Comparison of ENCODE assay signal across 8 mouse cellular contexts in the genomic region with DNA sequence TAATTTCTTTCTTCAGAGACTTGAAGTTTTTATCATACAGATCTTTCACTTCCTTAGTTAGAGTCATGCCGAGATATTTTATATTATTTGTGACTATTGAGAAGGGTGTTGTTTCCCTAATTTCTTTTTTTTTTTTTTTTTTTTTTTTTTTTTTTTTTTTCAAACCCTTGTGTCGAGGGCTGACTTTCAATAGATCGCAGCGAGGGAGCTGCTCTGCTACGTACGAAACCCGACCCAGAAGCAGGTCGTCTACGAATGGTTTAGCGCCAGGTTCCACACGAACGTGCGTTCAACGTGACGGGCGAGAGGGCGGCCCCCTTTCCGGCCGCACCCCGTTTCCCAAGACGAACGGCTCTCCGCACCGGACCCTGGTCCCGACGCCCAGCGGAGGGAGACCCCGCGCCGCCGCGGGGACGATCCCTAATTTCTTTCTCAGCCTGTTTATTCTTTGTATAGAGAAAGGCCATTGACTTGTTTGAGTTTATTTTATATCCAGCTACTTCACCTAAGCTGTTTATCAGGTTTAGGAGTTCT.
DNase-seq lines count a peak whose midpoint lies in the region; ATAC-seq and TF ChIP-seq lines count a peak whose summit lies in the region.
"Not testable (repeated sequence)": the region's sequence is repeated elsewhere in the genome, so short reads cannot be mapped to it uniquely, and the experiment has no call there.

No protein-coding gene starts in this region.

- TF ChIP-seq POLR2A in CH12.LX (IDR thresholded peaks at IDR 0.05; ENCODE audit: low read depth, low read length): not testable (repeated sequence)

- H3K79me2 ChIP-seq in CH12.LX (replicated peaks; ENCODE audit: control insufficient read depth, extremely low read depth, insufficient read depth, poor library complexity, severe bottlenecking): not testable (repeated sequence)

- not testable (repeated sequence) for H3K27ac ChIP-seq in CH12.LX (ENCODE audit: insufficient read depth, low read depth); hindbrain, embryonic 12.5 days; liver, embryonic 16.5 days (ENCODE audit: low read length)

- WGBS in hindbrain, embryonic 12.5 days: 74% methylated on average over 33 of the region's 33 CpGs
- 75% methylated on average over 33 of the region's 33 CpGs for WGBS in liver, embryonic 16.5 days (ENCODE audit: insufficient replicate concordance)

- not testable (repeated sequence) for H3K9ac ChIP-seq in CH12.LX (ENCODE audit: insufficient read depth, low read depth); hindbrain, embryonic 12.5 days; liver, embryonic 16.5 days (ENCODE audit: low read depth, low read length)

- H3K4me1 ChIP-seq in CH12.LX (ENCODE audit: control insufficient read depth in 1 of 2, insufficient read depth in 2 of 2); hindbrain, embryonic 12.5 days; liver, embryonic 16.5 days (ENCODE audit: control insufficient read depth, low read depth, low read length): not testable (repeated sequence)

- DNase-seq in CH12.LX (ENCODE audit: extremely low read depth): peak; percentile 65
- DNase-seq in cerebellum, adult 11-12 months: peak; percentile 40
- peak; percentile 81 for DNase-seq in forelimb bud, embryonic 11.5 days (ENCODE audit: low read depth, low spot score)
- peak; percentile 61 for DNase-seq in layer of hippocampus, adult 11-12 months (ENCODE audit: low spot score)
- peak; percentile 34 for DNase-seq in ovary, postnatal 10 days (ENCODE audit: low spot score)
- DNase-seq in thymus, postnatal 0 days (ENCODE audit: low spot score): peak; percentile 15

- dilution Hi-C loops in CH12.LX (cut with MboI; ENCODE audit: extremely low pct_ligation_motif_present, extremely low pct_unique_long_range_greater_than_20kb, low sequenced_read_pairs): not testable (repeated sequence)

- not testable (repeated sequence) for H3K4me3 ChIP-seq in CH12.LX (replicated peaks in 1 of 3; ENCODE audit: low read depth in 2 of 3, low read length in 2 of 3, poor library complexity in 1 of 3); hindbrain, embryonic 12.5 days; liver, embryonic 16.5 days (ENCODE audit: low read depth, low read length)

- peak; percentile 69 for ATAC-seq in hindbrain, embryonic 12.5 days (ENCODE audit: low FRiP score)
- ATAC-seq in liver, embryonic 16.5 days (ENCODE audit: low read depth): peak; percentile 100

- H3K4me2 ChIP-seq in CH12.LX (ENCODE audit: insufficient read depth, low read depth, poor library complexity, severe bottlenecking); hindbrain, embryonic 12.5 days (replicated peaks); liver, embryonic 16.5 days (ENCODE audit: low read depth, low read length): not testable (repeated sequence)

- not testable (repeated sequence) for TF ChIP-seq EP300 in CH12.LX (IDR thresholded peaks at IDR 0.05; ENCODE audit: low read length)

- H3K27me3 ChIP-seq in CH12.LX (replicated peaks); hindbrain, embryonic 12.5 days; liver, embryonic 16.5 days (ENCODE audit: control insufficient read depth, insufficient read depth, low read depth, low read length): not testable (repeated sequence)

- not testable (repeated sequence) for H3K36me3 ChIP-seq in CH12.LX (replicated peaks in 1 of 2; ENCODE audit: control insufficient read depth in 1 of 2, insufficient read depth in 1 of 2, low read length in 1 of 2); hindbrain, embryonic 12.5 days; liver, embryonic 16.5 days (ENCODE audit: control insufficient read depth, insufficient read depth)

- H3K9me3 ChIP-seq in CH12.LX (replicated peaks; ENCODE audit: low read length); hindbrain, embryonic 12.5 days (replicated peaks); liver, embryonic 16.5 days (replicated peaks; ENCODE audit: control insufficient read depth, low read length): not testable (repeated sequence)

- not testable (repeated sequence) for TF ChIP-seq RAD21 in CH12.LX (IDR thresholded peaks at IDR 0.05; ENCODE audit: low read depth, low read length)

- in situ Hi-C loops in CH12.LX (cut with MboI; ENCODE audit: low pct_ligation_motif_present, low pct_unique_long_range_greater_than_20kb, low sequenced_read_pairs): not testable (repeated sequence)

- not testable (repeated sequence) for TF ChIP-seq CTCF in CH12.LX (conservative IDR thresholded peaks at IDR 0.05 in 1 of 2, IDR thresholded peaks at IDR 0.05 in 1 of 2; ENCODE audit: low read depth in 2 of 2, low read length in 2 of 2)

Comparison
In these comparisons a context has a peak if more than half of its experiments do, and no peak if none do; other contexts are left out.
1. DNase-seq: peak in every context shown above with its lines; median percentile 81 in forelimb bud, embryonic 11.5 days; 65 in CH12.LX; 61 in layer of hippocampus, adult 11-12 months; 40 in cerebellum, adult 11-12 months; 34 in ovary, postnatal 10 days; 15 in thymus, postnatal 0 days.